Mouse (Mus musculus): ENCODE data around the gene Arhgap18. TPM values are rescaled to one million over a fixed set of nuclear protein-coding genes. Genes with fewer than 3 reads are reported as not detected.

The Arhgap18 gene
- polyA plus RNA-seq, 2 experiments: 3.5 to 6.8 TPM

GRCm38 (mm10) chr10:26825246-26825889 lies 72.1 kb downstream of the Arhgap18 start:
- Histone ChIP-seq H3K27ac (no peak overlapping the region), H3K27me3 (ENCODE audit: control insufficient read depth, insufficient read depth, low read length) (no peaks in the 10 kb centered on the region), H3K4me2 (ENCODE audit: low read depth) (no peak overlapping the region), H3K36me3 (replicated peaks; ENCODE audit: control insufficient read depth, insufficient read depth, low read depth) (no peaks in the 10 kb centered on the region), H3K9me3 (ENCODE audit: control insufficient read depth, low read length) (no peaks in the 10 kb centered on the region), H3K9ac (replicated peaks) (no peak overlapping the region), H3K4me1 (replicated peaks; ENCODE audit: control insufficient read depth in 2 of 2, insufficient read depth in 2 of 2, low read length in 1 of 2) (peaks cover 0 to 7% of the 10 kb centered on the region in 2 experiments; a peak in 2 of 4 replicates), H3K4me3 (ENCODE audit: insufficient read depth in 1 of 2, low read depth in 2 of 2, low read length in 2 of 2) (no peak overlapping the region)
- 71% methylated on average over 8 of the region's 8 CpGs for WGBS (ENCODE audit: insufficient replicate concordance)
- TF ChIP-seq CTCF (IDR thresholded peaks at IDR 0.05; ENCODE audit: low read depth) (no peak), EP300 (IDR thresholded peaks at IDR 0.05; ENCODE audit: low read depth) (no peak)
- ATAC-seq (ENCODE audit: insufficient read depth) (no peak), DNase-seq (ENCODE audit: low read depth in 3 of 3, low spot score in 3 of 3) (no peak)

GRCm38 (mm10) chr10:26827315-26827714 lies 74.1 kb downstream of the Arhgap18 start:
- DNase-seq (ENCODE audit: low read depth in 3 of 3, low spot score in 3 of 3) (no peak), ATAC-seq (ENCODE audit: insufficient read depth) (no peak)
- H3K4me1 ChIP-seq (replicated peaks; ENCODE audit: control insufficient read depth in 2 of 2, insufficient read depth in 2 of 2, low read length in 1 of 2): peaks cover 0 to 10% of the 10 kb centered on the region in 2 experiments; a peak in 3 of 4 replicates
- H3K4me3 ChIP-seq (ENCODE audit: insufficient read depth in 1 of 2, low read depth in 2 of 2, low read length in 2 of 2): no peak overlapping the region
- H3K9ac ChIP-seq (replicated peaks): no peak overlapping the region
- WGBS (ENCODE audit: insufficient replicate concordance): 33% methylated on average over 5 of the region's 5 CpGs
- no peak overlapping the region for H3K27ac ChIP-seq
- no peaks in the 10 kb centered on the region for H3K36me3 ChIP-seq (replicated peaks; ENCODE audit: control insufficient read depth, insufficient read depth, low read depth)
- H3K9me3 ChIP-seq (ENCODE audit: control insufficient read depth, low read length): no peaks in the 10 kb centered on the region
- H3K4me2 ChIP-seq (ENCODE audit: low read depth): no peak overlapping the region
- no peak for TF ChIP-seq CTCF (IDR thresholded peaks at IDR 0.05; ENCODE audit: low read depth)
- no peak for TF ChIP-seq EP300 (IDR thresholded peaks at IDR 0.05; ENCODE audit: low read depth)
- H3K27me3 ChIP-seq (ENCODE audit: control insufficient read depth, insufficient read depth, low read length): no peaks in the 10 kb centered on the region

- DNase-seq (ENCODE audit: low read depth in 3 of 3, low spot score in 3 of 3) (peak; percentile 22 to 35 (median 33)), ATAC-seq (ENCODE audit: insufficient read depth) (peak; percentile 76)
- no peak for TF ChIP-seq CTCF (IDR thresholded peaks at IDR 0.05; ENCODE audit: low read depth)
- no peak for TF ChIP-seq EP300 (IDR thresholded peaks at IDR 0.05; ENCODE audit: low read depth)
- Histone ChIP-seq H3K9me3 (ENCODE audit: control insufficient read depth, low read length) (no peaks in the 10 kb centered on the region), H3K27me3 (ENCODE audit: control insufficient read depth, insufficient read depth, low read length) (no peaks in the 10 kb centered on the region), H3K9ac (replicated peaks) (no peak overlapping the region), H3K4me3 (ENCODE audit: insufficient read depth in 1 of 2, low read depth in 2 of 2, low read length in 2 of 2) (no peak overlapping the region), H3K4me2 (ENCODE audit: low read depth) (no peak overlapping the region), H3K27ac (no peak overlapping the region), H3K4me1 (replicated peaks; ENCODE audit: control insufficient read depth in 2 of 2, insufficient read depth in 2 of 2, low read length in 1 of 2) (peaks cover 1 to 13% of the 10 kb centered on the region in 2 experiments; a peak in 3 of 4 replicates), H3K36me3 (replicated peaks; ENCODE audit: control insufficient read depth, insufficient read depth, low read depth) (no peaks in the 10 kb centered on the region)
- WGBS (ENCODE audit: insufficient replicate concordance): 31% methylated on average over 9 of the region's 9 CpGs
Measured at GRCm38 (mm10) chr10:26828412-26829137, 75.4 kb downstream of the Arhgap18 start.

- Histone ChIP-seq H3K27me3 (ENCODE audit: control insufficient read depth, insufficient read depth, low read length) (no peaks in the 10 kb centered on the region), H3K9ac (replicated peaks) (no peak overlapping the region), H3K36me3 (replicated peaks; ENCODE audit: control insufficient read depth, insufficient read depth, low read depth) (no peaks in the 10 kb centered on the region), H3K9me3 (ENCODE audit: control insufficient read depth, low read length) (no peaks in the 10 kb centered on the region), H3K4me2 (ENCODE audit: low read depth) (no peak overlapping the region), H3K27ac (no peak overlapping the region), H3K4me3 (ENCODE audit: insufficient read depth in 1 of 2, low read depth in 2 of 2, low read length in 2 of 2) (no peak overlapping the region), H3K4me1 (replicated peaks; ENCODE audit: control insufficient read depth in 2 of 2, insufficient read depth in 2 of 2, low read length in 1 of 2) (peaks cover 3 to 12% of the 10 kb centered on the region in 2 experiments; a peak in 3 of 4 replicates)
- peak; percentile 55; the same call in 1 of the 2 replicates for ATAC-seq (ENCODE audit: insufficient read depth)
- DNase-seq (ENCODE audit: low read depth in 3 of 3, low spot score in 3 of 3): no peak
- peak; percentile 68 for TF ChIP-seq EP300 (IDR thresholded peaks at IDR 0.05; ENCODE audit: low read depth)
- no peak for TF ChIP-seq CTCF (IDR thresholded peaks at IDR 0.05; ENCODE audit: low read depth)
- 57% methylated on average over 3 of the region's 3 CpGs for WGBS (ENCODE audit: insufficient replicate concordance)
Measured at GRCm38 (mm10) chr10:26832068-26832467, 78.8 kb downstream of the Arhgap18 start.

- ATAC-seq (ENCODE audit: insufficient read depth): no peak
- WGBS (ENCODE audit: insufficient replicate concordance): 69% methylated on average over 3 of the region's 3 CpGs
- no peaks in the 10 kb centered on the region for H3K36me3 ChIP-seq (replicated peaks; ENCODE audit: control insufficient read depth, insufficient read depth, low read depth)
- no peak overlapping the region for H3K9ac ChIP-seq (replicated peaks)
- no peaks in the 10 kb centered on the region for H3K27me3 ChIP-seq (ENCODE audit: control insufficient read depth, insufficient read depth, low read length)
- TF ChIP-seq EP300 (IDR thresholded peaks at IDR 0.05; ENCODE audit: low read depth) (peak; percentile 57; the same call in 1 of the 2 replicates), CTCF (IDR thresholded peaks at IDR 0.05; ENCODE audit: low read depth) (no peak)
- no peak overlapping the region for H3K4me3 ChIP-seq (ENCODE audit: insufficient read depth in 1 of 2, low read depth in 2 of 2, low read length in 2 of 2)
- DNase-seq (ENCODE audit: low read depth in 3 of 3, low spot score in 3 of 3): no peak
- H3K27ac ChIP-seq: no peak overlapping the region
- no peaks in the 10 kb centered on the region for H3K9me3 ChIP-seq (ENCODE audit: control insufficient read depth, low read length)
- no peak overlapping the region for H3K4me2 ChIP-seq (ENCODE audit: low read depth)
- peaks cover 3 to 12% of the 10 kb centered on the region in 2 experiments; a peak in 3 of 4 replicates for H3K4me1 ChIP-seq (replicated peaks; ENCODE audit: control insufficient read depth in 2 of 2, insufficient read depth in 2 of 2, low read length in 1 of 2)
Measured at GRCm38 (mm10) chr10:26832669-26833249, 79.5 kb downstream of the Arhgap18 start.
